Mouse (Mus musculus): Measurements from ENCODE around the gene Bex2.
"Not testable (repeated sequence)": the region's sequence is repeated elsewhere in the genome, so short reads cannot be mapped to it uniquely, and the experiment has no call there.

- not testable (repeated sequence) for TF ChIP-seq CTCF (IDR thresholded peaks at IDR 0.05; ENCODE audit: low read depth, low read length); POLR2A (IDR thresholded peaks at IDR 0.05; ENCODE audit: borderline replicate concordance, low read depth, low read length)
Measured at GRCm38 (mm10) chrX:136032799-136033763, 35.0 kb downstream of the Bex2 start, which contains the start of gene Arxes1.

Measured in bone marrow macrophage, adult 2 months (primary cell).